Mouse (Mus musculus) B cell, adult 2 months (primary cell): ENCODE data around the gene Anp32a.

Experiments used
- DNase-seq, 2 experiments: peaks; one replicate each; pipeline ENCODE4 v3.0.0; 2022

The Anp32a gene

GRCm38 (mm10) chr9:62420261-62420917, 79.3 kb downstream of the Anp32a start:
- no peak for DNase-seq

- peak; percentile 42 to 48 for DNase-seq
Measured at GRCm38 (mm10) chr9:62421027-62421426, 79.9 kb downstream of the Anp32a start.

DNA sequence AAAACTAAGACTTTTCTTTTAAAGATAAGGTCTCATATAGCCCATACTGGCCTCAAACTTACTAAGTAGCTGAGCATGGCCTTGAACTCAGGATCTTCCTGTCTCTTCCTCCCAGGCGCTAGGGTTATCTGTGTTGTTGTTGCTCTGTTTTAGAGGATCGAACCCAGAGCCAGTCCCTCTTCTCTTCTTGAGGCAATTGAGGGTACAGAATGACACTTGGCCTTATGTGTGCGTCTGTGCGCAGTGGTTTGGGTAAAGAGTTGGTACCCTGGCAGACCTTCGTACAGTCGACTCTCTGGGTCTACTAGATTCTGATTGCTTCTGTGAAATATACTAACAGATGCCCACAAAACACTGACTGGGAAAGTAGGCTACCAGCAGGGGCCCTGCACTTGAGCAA, 80.8 kb downstream of the Anp32a start:
- DNase-seq: no peak

- no peak for DNase-seq
Measured at GRCm38 (mm10) chr9:62422926-62423325, 81.8 kb downstream of the Anp32a start.

DNA sequence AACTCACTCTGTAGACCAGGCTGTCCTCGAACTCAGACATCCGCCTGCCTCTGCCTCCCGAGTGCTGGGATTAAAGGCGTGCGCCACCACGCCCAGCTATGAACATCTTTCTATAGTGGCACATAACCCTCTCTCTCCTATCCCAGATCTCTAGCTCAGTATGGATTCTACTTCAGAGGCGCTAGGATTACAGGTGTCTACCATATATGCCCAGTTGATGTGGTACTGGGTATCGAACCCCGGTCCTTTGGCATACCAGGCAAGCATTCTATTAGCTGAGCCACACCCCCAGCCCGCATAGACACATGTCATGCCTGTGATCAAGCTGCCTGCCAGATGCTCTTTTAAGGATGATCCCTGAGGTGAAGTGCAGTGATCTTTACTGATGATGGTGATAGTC, 82.8 kb downstream of the Anp32a start:
- DNase-seq: no peak

DNA sequence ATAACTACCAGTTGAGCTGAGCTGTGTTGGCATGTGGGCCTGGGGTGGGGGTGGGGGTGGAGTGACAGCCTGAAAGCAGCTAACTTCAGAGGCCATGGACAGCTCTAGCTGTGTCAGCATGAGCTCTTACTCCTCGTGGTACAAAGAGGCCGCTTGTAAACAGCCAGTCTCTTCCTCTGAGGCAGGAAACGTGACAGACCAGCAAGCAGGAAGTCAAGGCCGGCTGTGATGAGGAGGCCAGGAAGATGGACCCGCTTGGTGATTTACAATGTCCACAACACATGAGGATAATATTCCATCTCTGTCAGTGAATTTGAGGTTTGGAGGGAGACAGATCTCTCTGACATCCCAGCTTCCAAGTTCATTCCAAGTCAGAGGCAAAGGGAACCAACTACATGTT, 84.2 kb downstream of the Anp32a start:
- DNase-seq: no peak

DNA sequence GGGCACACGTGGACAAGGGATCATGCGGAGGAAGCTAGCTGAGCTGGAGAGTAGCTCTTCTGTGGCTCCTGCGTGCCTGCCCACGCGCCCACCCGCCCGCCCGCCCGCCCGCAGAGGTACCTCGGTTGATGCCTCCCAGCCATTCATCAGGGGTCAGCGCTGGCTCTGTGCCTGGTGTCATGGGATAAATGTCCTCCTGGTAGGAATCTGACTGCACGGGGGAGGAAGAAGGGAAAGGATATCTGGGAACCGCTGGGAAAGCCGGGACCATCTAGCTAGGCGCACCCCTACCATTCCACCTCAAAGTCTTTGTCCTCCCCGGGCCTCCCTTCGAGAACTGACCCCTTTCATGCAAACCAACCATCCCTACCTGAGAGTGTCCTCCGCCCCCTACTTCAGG, 84.9 kb downstream of the Anp32a start:
- no peak for DNase-seq

GRCm38 (mm10) chr9:62426531-62426930, 85.4 kb downstream of the Anp32a start:
- DNase-seq: no peak

DNA sequence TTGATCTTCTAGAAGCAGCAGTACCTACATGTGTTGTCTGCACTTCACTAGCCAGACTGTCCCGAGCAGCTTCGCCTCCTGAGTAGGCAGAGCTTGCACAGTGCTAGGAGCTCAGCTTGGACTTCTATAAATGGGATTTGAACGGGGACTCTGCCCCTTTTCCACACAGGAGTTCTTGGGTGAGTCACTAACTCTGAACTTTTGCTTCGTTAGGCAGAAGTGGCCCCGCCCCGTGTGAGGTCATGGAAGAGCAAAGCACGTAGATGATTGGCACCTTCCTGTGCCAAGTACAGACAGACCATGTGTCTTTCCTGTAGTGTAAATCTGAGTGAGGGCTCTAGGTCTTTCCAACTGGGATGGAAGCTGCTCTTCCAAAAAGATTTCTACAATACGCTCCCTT, 85.9 kb downstream of the Anp32a start:
- no peak for DNase-seq
